Mouse (Mus musculus): ENCODE measurements at regions not wholly inside any gene's neighbourhood (a gene's known extent, or its start where the extent isn't known, plus 50 kb on each side); places are given as distances from the start of the nearest gene placed in this dataset.

- TF ChIP-seq CHD2 (IDR thresholded peaks at IDR 0.05; ENCODE audit: low read depth, low read length) = no peak
- no peak for TF ChIP-seq ZNF384 (IDR thresholded peaks at IDR 0.05; ENCODE audit: low read depth, low read length)
- TF ChIP-seq HCFC1 (IDR thresholded peaks at IDR 0.05; ENCODE audit: borderline replicate concordance, insufficient read depth, low read length) = no peak
- no peak for TF ChIP-seq ZC3H11A (IDR thresholded peaks at IDR 0.05; ENCODE audit: borderline replicate concordance, low read depth, low read length)
- no peak for TF ChIP-seq MAFK (IDR thresholded peaks at IDR 0.05; ENCODE audit: insufficient read depth, low read depth, low read length)
- Histone ChIP-seq H3K9me3 (ENCODE audit: control insufficient read depth, insufficient read depth, low read depth, low read length) (no peaks in the 10 kb centered on the region), H3K36me3 (ENCODE audit: control insufficient read depth, insufficient read depth, low read length, poor library complexity, severe bottlenecking) (no peaks in the 10 kb centered on the region), H3K9ac (ENCODE audit: insufficient read depth, low read depth, low read length, poor library complexity, severe bottlenecking) (no peak overlapping the region), H3K4me1 (ENCODE audit: control insufficient read depth in 2 of 2, insufficient read depth in 2 of 2, low read length in 2 of 2, poor library complexity in 1 of 2) (no peaks in the 10 kb centered on the region), H3K27ac (ENCODE audit: insufficient read depth, low read depth, low read length, poor library complexity, severe bottlenecking) (no peak overlapping the region), H3K4me3 (ENCODE audit: insufficient read depth in 1 of 2, low read depth in 1 of 2, low read length in 2 of 2, poor library complexity in 1 of 2, severe bottlenecking in 1 of 2) (no peak overlapping the region)
- DNase-seq (ENCODE audit: low read depth, low spot score) = no peak
- in situ Hi-C loops (cut with MboI; ENCODE audit: low sequenced_read_pairs in 2 of 2, unreplicated experiment in 2 of 2) = no loop called here
Measured at GRCm38 (mm10) chr12:35668716-35669115, 133.9 kb upstream of the Ahr start.

- H3K4me3 ChIP-seq (ENCODE audit: insufficient read depth in 1 of 2, low read depth in 1 of 2, low read length in 2 of 2, poor library complexity in 1 of 2, severe bottlenecking in 1 of 2) = no peak overlapping the region
- DNase-seq (ENCODE audit: low read depth, low spot score) = no peak
- in situ Hi-C loops (cut with MboI; ENCODE audit: low sequenced_read_pairs in 2 of 2, unreplicated experiment in 2 of 2) = no loop called here
- H3K9me3 ChIP-seq (ENCODE audit: control insufficient read depth, insufficient read depth, low read depth, low read length) = no peaks in the 10 kb centered on the region
- TF ChIP-seq ZC3H11A (IDR thresholded peaks at IDR 0.05; ENCODE audit: borderline replicate concordance, low read depth, low read length) = no peak
- no peak for TF ChIP-seq ZNF384 (IDR thresholded peaks at IDR 0.05; ENCODE audit: low read depth, low read length)
- no peak for TF ChIP-seq MAFK (IDR thresholded peaks at IDR 0.05; ENCODE audit: insufficient read depth, low read depth, low read length)
- TF ChIP-seq HCFC1 (IDR thresholded peaks at IDR 0.05; ENCODE audit: borderline replicate concordance, insufficient read depth, low read length) = no peak
- TF ChIP-seq CHD2 (IDR thresholded peaks at IDR 0.05; ENCODE audit: low read depth, low read length) = no peak
- no peaks in the 10 kb centered on the region for H3K36me3 ChIP-seq (ENCODE audit: control insufficient read depth, insufficient read depth, low read length, poor library complexity, severe bottlenecking)
- H3K4me1 ChIP-seq (ENCODE audit: control insufficient read depth in 2 of 2, insufficient read depth in 2 of 2, low read length in 2 of 2, poor library complexity in 1 of 2) = no peaks in the 10 kb centered on the region
- H3K27ac ChIP-seq (ENCODE audit: insufficient read depth, low read depth, low read length, poor library complexity, severe bottlenecking) = no peak overlapping the region
- H3K9ac ChIP-seq (ENCODE audit: insufficient read depth, low read depth, low read length, poor library complexity, severe bottlenecking) = no peak overlapping the region
Measured at GRCm38 (mm10) chr12:35667705-35668104, 132.9 kb upstream of the Ahr start.

GRCm38 (mm10) chr12:35667218-35667617 lies 132.4 kb upstream of the Ahr start:
- Histone ChIP-seq H3K4me3 (ENCODE audit: insufficient read depth in 1 of 2, low read depth in 1 of 2, low read length in 2 of 2, poor library complexity in 1 of 2, severe bottlenecking in 1 of 2) (no peak overlapping the region), H3K9me3 (ENCODE audit: control insufficient read depth, insufficient read depth, low read depth, low read length) (no peaks in the 10 kb centered on the region), H3K4me1 (ENCODE audit: control insufficient read depth in 2 of 2, insufficient read depth in 2 of 2, low read length in 2 of 2, poor library complexity in 1 of 2) (no peaks in the 10 kb centered on the region), H3K36me3 (ENCODE audit: control insufficient read depth, insufficient read depth, low read length, poor library complexity, severe bottlenecking) (no peaks in the 10 kb centered on the region), H3K27ac (ENCODE audit: insufficient read depth, low read depth, low read length, poor library complexity, severe bottlenecking) (no peak overlapping the region), H3K9ac (ENCODE audit: insufficient read depth, low read depth, low read length, poor library complexity, severe bottlenecking) (no peak overlapping the region)
- in situ Hi-C loops (cut with MboI; ENCODE audit: low sequenced_read_pairs in 2 of 2, unreplicated experiment in 2 of 2) = no loop called here
- no peak for DNase-seq (ENCODE audit: low read depth, low spot score)
- no peak for TF ChIP-seq ZNF384 (IDR thresholded peaks at IDR 0.05; ENCODE audit: low read depth, low read length)
- no peak for TF ChIP-seq CHD2 (IDR thresholded peaks at IDR 0.05; ENCODE audit: low read depth, low read length)

- H3K9ac ChIP-seq (ENCODE audit: insufficient read depth, low read depth, low read length, poor library complexity, severe bottlenecking) = no peak overlapping the region
- DNase-seq (ENCODE audit: low read depth, low spot score) = no peak
- no peak overlapping the region for H3K27ac ChIP-seq (ENCODE audit: insufficient read depth, low read depth, low read length, poor library complexity, severe bottlenecking)
- no peaks in the 10 kb centered on the region for H3K4me1 ChIP-seq (ENCODE audit: control insufficient read depth in 2 of 2, insufficient read depth in 2 of 2, low read length in 2 of 2, poor library complexity in 1 of 2)
- no peaks in the 10 kb centered on the region for H3K9me3 ChIP-seq (ENCODE audit: control insufficient read depth, insufficient read depth, low read depth, low read length)
- H3K36me3 ChIP-seq (ENCODE audit: control insufficient read depth, insufficient read depth, low read length, poor library complexity, severe bottlenecking) = no peaks in the 10 kb centered on the region
- TF ChIP-seq ZNF384 (IDR thresholded peaks at IDR 0.05; ENCODE audit: low read depth, low read length) (no peak), HCFC1 (IDR thresholded peaks at IDR 0.05; ENCODE audit: borderline replicate concordance, insufficient read depth, low read length) (no peak), MAFK (IDR thresholded peaks at IDR 0.05; ENCODE audit: insufficient read depth, low read depth, low read length) (no peak), ZC3H11A (IDR thresholded peaks at IDR 0.05; ENCODE audit: borderline replicate concordance, low read depth, low read length) (no peak), CHD2 (IDR thresholded peaks at IDR 0.05; ENCODE audit: low read depth, low read length) (no peak)
- in situ Hi-C loops (cut with MboI; ENCODE audit: low sequenced_read_pairs in 2 of 2, unreplicated experiment in 2 of 2) = no loop called here
- H3K4me3 ChIP-seq (ENCODE audit: insufficient read depth in 1 of 2, low read depth in 1 of 2, low read length in 2 of 2, poor library complexity in 1 of 2, severe bottlenecking in 1 of 2) = no peak overlapping the region
Measured at GRCm38 (mm10) chr12:35666062-35666461, 131.2 kb upstream of the Ahr start.

- H3K4me1 ChIP-seq (ENCODE audit: control insufficient read depth in 2 of 2, insufficient read depth in 2 of 2, low read length in 2 of 2, poor library complexity in 1 of 2) = no peaks in the 10 kb centered on the region
- no peak for TF ChIP-seq ZC3H11A (IDR thresholded peaks at IDR 0.05; ENCODE audit: borderline replicate concordance, low read depth, low read length)
- TF ChIP-seq MAFK (IDR thresholded peaks at IDR 0.05; ENCODE audit: insufficient read depth, low read depth, low read length) = no peak
- no peak for TF ChIP-seq HCFC1 (IDR thresholded peaks at IDR 0.05; ENCODE audit: borderline replicate concordance, insufficient read depth, low read length)
- no peak for TF ChIP-seq CHD2 (IDR thresholded peaks at IDR 0.05; ENCODE audit: low read depth, low read length)
- TF ChIP-seq ZNF384 (IDR thresholded peaks at IDR 0.05; ENCODE audit: low read depth, low read length) = no peak
- no peak overlapping the region for H3K4me3 ChIP-seq (ENCODE audit: insufficient read depth in 1 of 2, low read depth in 1 of 2, low read length in 2 of 2, poor library complexity in 1 of 2, severe bottlenecking in 1 of 2)
- H3K27ac ChIP-seq (ENCODE audit: insufficient read depth, low read depth, low read length, poor library complexity, severe bottlenecking) = no peak overlapping the region
- H3K9ac ChIP-seq (ENCODE audit: insufficient read depth, low read depth, low read length, poor library complexity, severe bottlenecking) = no peak overlapping the region
- in situ Hi-C loops (cut with MboI; ENCODE audit: low sequenced_read_pairs in 2 of 2, unreplicated experiment in 2 of 2) = no loop called here
- no peak for DNase-seq (ENCODE audit: low read depth, low spot score)
- no peaks in the 10 kb centered on the region for H3K9me3 ChIP-seq (ENCODE audit: control insufficient read depth, insufficient read depth, low read depth, low read length)
- no peaks in the 10 kb centered on the region for H3K36me3 ChIP-seq (ENCODE audit: control insufficient read depth, insufficient read depth, low read length, poor library complexity, severe bottlenecking)
Measured at GRCm38 (mm10) chr12:35663062-35663461, 128.2 kb upstream of the Ahr start.

Data from ES-E14 (cell line).